Mouse (Mus musculus): ENCODE results near the gene Aip. TPM values are rescaled to one million over a fixed set of nuclear protein-coding genes. Genes with fewer than 3 reads are reported as not detected.

Gene Aip
- polyA plus RNA-seq, 1 experiment from 2014 or later, result 26.8 TPM

DNA sequence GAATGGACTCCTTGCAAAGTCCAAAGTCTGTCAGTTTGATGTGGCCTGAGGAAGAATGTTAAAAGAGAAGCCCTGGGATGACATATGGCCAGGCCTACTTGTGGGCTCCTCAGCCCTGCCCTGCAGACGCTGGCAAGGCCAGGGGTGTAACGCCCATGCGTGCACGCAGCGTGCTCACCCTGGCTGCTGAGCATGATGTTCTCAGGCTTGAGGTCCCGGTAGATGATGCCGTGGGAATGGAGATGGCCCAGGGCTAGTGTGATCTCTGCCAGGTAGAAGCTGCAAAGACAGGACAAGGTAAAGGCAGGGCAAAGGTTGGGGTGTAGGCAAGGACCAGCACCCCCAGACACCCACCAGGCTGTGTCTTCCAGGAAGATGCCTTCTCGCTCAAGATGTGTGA, 33.4 kb upstream of the Aip start:
- TF ChIP-seq CTCF (IDR thresholded peaks at IDR 0.05; ENCODE audit: low read depth) (no peak), EP300 (IDR thresholded peaks at IDR 0.05; ENCODE audit: low read depth) (no peak)
- DNase-seq (no peak), ATAC-seq (no peak)
- H3K36me3 ChIP-seq (replicated peaks; ENCODE audit: insufficient read depth, low read length), result peaks cover 33% of the 10 kb centered on the region
- H3K27me3 ChIP-seq (ENCODE audit: insufficient read depth, low read length), result no peaks in the 10 kb centered on the region
- no peak overlapping the region for H3K27ac ChIP-seq (ENCODE audit: low read depth)
- no peaks in the 10 kb centered on the region for H3K9me3 ChIP-seq (ENCODE audit: low read length)
- H3K4me3 ChIP-seq (ENCODE audit: low read depth, low read length), result no peak overlapping the region
- H3K9ac ChIP-seq (replicated peaks), result no peak overlapping the region
- H3K4me1 ChIP-seq (ENCODE audit: insufficient read depth), result peaks cover 22% of the 10 kb centered on the region
- no peak overlapping the region for H3K4me2 ChIP-seq (ENCODE audit: low read depth, low read length)
- WGBS (ENCODE audit: insufficient replicate concordance), result 90% methylated on average over 8 of the region's 8 CpGs

DNA sequence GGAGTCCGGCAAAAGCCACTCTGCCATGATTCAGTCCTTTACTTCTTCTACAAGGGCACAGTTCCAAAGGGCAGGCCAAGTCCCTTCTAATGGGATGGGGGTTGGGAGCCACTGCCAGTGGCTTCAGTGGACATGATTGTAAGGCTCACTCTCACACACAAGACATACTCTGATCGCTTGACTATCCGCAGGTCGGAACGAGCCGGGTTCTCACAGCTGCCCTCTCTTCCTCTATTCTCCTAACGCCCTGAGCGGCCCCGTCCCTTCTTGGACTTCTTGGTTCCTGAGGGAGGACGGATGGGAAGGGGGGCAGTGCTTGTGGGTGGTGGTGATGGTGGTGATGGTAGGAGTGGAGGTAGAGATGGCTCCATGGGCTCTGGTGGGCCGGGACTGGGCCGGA, 31.1 kb upstream of the Aip start:
- Histone ChIP-seq H3K9me3 (ENCODE audit: low read length) (no peaks in the 10 kb centered on the region), H3K4me1 (ENCODE audit: insufficient read depth) (peaks cover 5% of the 10 kb centered on the region; the same call in 1 of the 2 replicates), H3K27me3 (ENCODE audit: insufficient read depth, low read length) (no peaks in the 10 kb centered on the region), H3K36me3 (replicated peaks; ENCODE audit: insufficient read depth, low read length) (peaks cover 49% of the 10 kb centered on the region), H3K4me2 (ENCODE audit: low read depth, low read length) (no peak overlapping the region), H3K4me3 (ENCODE audit: low read depth, low read length) (no peak overlapping the region), H3K9ac (replicated peaks) (no peak overlapping the region), H3K27ac (ENCODE audit: low read depth) (no peak overlapping the region)
- ATAC-seq (no peak), DNase-seq (no peak)
- no peak for TF ChIP-seq EP300 (IDR thresholded peaks at IDR 0.05; ENCODE audit: low read depth)
- TF ChIP-seq CTCF (IDR thresholded peaks at IDR 0.05; ENCODE audit: low read depth), result no peak
- 81% methylated on average over 12 of the region's 12 CpGs for WGBS (ENCODE audit: insufficient replicate concordance)

DNA sequence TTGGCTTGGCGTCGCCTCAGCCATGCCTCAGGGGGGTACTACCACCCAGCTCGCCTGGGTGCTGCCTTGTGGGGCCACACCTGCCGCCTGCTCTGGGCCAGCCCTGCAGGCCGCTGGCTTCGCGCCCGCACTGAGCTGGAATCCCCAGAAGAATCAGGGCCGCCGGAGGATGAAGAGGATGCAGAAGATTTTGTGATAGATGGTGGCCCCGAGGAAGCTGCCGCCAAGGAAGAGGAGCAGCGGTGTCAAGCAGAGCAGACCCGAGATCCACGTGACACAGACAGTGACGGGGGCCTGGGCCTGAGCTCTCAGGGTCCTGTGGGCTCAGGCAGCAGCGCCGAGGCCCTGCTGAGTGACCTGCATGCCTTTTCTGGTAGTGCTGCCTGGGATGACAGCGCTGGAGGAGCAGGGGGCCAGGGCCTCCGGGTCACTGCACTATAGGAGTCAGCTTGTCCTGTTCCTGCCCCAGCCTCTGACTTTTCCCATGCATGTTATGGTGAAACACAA, 30.5 kb upstream of the Aip start:
- H3K27ac ChIP-seq (ENCODE audit: low read depth), result peak overlapping the region; percentile 67
- H3K4me2 ChIP-seq (ENCODE audit: low read depth, low read length), result peak overlapping the region; percentile 45
- H3K9ac ChIP-seq (replicated peaks), result peak overlapping the region; percentile 26; the same call in 1 of the 2 replicates

DNA sequence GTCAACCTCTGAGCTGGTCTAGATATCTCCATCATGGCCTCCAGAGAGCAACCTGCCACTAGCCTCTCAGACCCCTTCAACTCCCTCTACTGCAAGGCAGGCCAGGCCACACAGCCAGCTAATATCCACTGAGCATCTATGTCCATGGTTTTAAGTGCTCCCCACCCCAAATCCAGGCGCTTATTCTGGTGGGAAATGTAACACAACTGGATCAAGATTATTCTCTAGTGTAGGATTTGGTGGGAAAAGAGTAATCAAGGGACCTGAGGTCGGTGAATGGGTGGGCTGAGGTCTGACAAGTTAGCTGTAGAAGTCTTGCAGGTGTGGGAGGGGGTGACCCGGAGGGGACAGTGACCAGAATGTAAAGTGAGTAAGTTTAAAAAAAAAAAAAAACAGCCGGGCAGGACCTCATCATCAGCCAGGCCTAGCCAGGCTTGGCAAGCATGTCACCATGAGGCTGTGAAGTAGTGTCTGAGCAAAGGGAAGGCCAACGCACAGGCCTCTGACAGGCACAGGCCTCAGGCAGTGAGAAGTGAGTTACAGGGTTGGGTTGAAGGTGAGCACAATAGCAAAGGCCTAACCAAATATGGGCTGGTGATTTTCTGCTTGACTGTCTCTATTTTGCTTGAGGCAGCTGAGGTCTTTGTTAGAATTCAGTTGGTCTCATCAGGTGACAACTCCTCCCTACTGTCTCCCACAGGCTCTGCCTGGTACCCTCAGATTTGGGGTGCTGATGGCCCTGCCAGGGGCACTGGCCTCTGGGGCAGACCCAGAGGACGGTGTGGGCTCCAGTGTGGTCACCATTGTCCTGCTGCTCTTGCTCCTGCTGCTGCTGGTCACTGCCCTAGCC, 29.8 kb upstream of the Aip start:
- TF ChIP-seq CTCF (IDR thresholded peaks at IDR 0.05; ENCODE audit: low read depth) (no peak), EP300 (IDR thresholded peaks at IDR 0.05; ENCODE audit: low read depth) (no peak)
- ATAC-seq, result no peak
- peak overlapping the region; percentile 41 for H3K4me3 ChIP-seq (ENCODE audit: low read depth, low read length)

More for the DNA sequence above, 30.5 kb upstream of the Aip start:
- TF ChIP-seq CTCF (IDR thresholded peaks at IDR 0.05; ENCODE audit: low read depth) (no peak), EP300 (IDR thresholded peaks at IDR 0.05; ENCODE audit: low read depth) (no peak)
- DNase-seq, result no peak
- H3K4me3 ChIP-seq (ENCODE audit: low read depth, low read length), result no peak overlapping the region
- WGBS (ENCODE audit: insufficient replicate concordance), result 59% methylated on average over 19 of the region's 20 CpGs
- peaks cover 50% of the 10 kb centered on the region for H3K36me3 ChIP-seq (replicated peaks; ENCODE audit: insufficient read depth, low read length)
- peaks cover 5% of the 10 kb centered on the region; the same call in 1 of the 2 replicates for H3K4me1 ChIP-seq (ENCODE audit: insufficient read depth)
- H3K27me3 ChIP-seq (ENCODE audit: insufficient read depth, low read length), result no peaks in the 10 kb centered on the region
- ATAC-seq, result no peak
- no peaks in the 10 kb centered on the region for H3K9me3 ChIP-seq (ENCODE audit: low read length)

DNA sequence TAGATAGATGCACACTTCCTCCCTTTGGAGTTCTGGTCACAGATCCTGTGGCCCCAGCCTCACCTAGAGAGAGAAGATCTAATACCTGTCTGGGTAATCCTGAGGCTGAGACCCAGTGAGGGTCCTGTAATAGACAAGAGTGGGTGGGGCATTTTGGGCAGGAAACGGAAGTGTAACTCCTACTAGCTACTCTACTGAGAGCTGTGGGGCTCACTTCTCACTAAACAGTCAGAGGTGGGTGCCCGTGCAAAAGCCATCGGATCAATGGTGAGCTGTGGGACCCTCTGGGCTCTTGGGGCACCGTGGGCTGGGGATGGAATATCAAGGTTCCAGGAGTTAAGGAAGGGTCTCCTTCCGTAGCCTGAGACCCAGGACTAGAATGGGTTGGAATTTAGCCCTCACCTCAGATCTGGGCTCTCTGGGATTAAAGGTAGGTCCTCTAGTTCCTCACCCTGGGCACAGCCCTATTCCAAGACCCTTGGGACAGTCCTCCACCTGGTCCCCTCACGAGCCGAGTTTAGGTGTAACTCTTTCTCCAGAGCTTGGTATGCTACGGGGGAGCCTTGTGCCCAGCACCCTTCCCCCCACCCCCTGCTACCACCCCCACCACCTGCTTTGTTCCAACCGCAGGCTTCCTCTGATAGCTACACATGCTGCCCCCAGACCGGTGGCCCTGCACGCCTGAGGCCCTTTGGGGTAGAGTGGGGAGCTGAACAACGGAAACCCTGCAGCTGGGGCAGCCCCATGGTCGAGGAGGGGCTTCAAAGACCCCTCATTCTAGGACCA, 29.0 kb upstream of the Aip start:
- ATAC-seq, result peak; percentile 64
- Histone ChIP-seq H3K4me2 (ENCODE audit: low read depth, low read length) (peak overlapping the region; percentile 45), H3K36me3 (replicated peaks; ENCODE audit: insufficient read depth, low read length) (peaks cover 61% of the 10 kb centered on the region), H3K9ac (replicated peaks) (peak overlapping the region; percentile 55), H3K4me3 (ENCODE audit: low read depth, low read length) (peak overlapping the region; percentile 41), H3K27ac (ENCODE audit: low read depth) (peak overlapping the region; percentile 67), H3K9me3 (ENCODE audit: low read length) (no peaks in the 10 kb centered on the region), H3K27me3 (ENCODE audit: insufficient read depth, low read length) (no peaks in the 10 kb centered on the region), H3K4me1 (ENCODE audit: insufficient read depth) (peaks cover 18% of the 10 kb centered on the region)
- no peak for TF ChIP-seq EP300 (IDR thresholded peaks at IDR 0.05; ENCODE audit: low read depth)
- no peak for TF ChIP-seq CTCF (IDR thresholded peaks at IDR 0.05; ENCODE audit: low read depth)
- WGBS (ENCODE audit: insufficient replicate concordance), result 33% methylated on average over 13 of the region's 13 CpGs
- DNase-seq, result peak; percentile 53

More for the DNA sequence above, 29.8 kb upstream of the Aip start:
- H3K4me2 ChIP-seq (ENCODE audit: low read depth, low read length), result peak overlapping the region; percentile 45
- WGBS (ENCODE audit: insufficient replicate concordance), result 47% methylated on average over 6 of the region's 6 CpGs
- peak overlapping the region; percentile 55; the same call in 1 of the 2 replicates for H3K9ac ChIP-seq (replicated peaks)
- H3K9me3 ChIP-seq (ENCODE audit: low read length), result no peaks in the 10 kb centered on the region
- no peak for DNase-seq
- H3K27me3 ChIP-seq (ENCODE audit: insufficient read depth, low read length), result no peaks in the 10 kb centered on the region
- peaks cover 10% of the 10 kb centered on the region for H3K4me1 ChIP-seq (ENCODE audit: insufficient read depth)
- peaks cover 57% of the 10 kb centered on the region for H3K36me3 ChIP-seq (replicated peaks; ENCODE audit: insufficient read depth, low read length)
- H3K27ac ChIP-seq (ENCODE audit: low read depth), result peak overlapping the region; percentile 67

DNA sequence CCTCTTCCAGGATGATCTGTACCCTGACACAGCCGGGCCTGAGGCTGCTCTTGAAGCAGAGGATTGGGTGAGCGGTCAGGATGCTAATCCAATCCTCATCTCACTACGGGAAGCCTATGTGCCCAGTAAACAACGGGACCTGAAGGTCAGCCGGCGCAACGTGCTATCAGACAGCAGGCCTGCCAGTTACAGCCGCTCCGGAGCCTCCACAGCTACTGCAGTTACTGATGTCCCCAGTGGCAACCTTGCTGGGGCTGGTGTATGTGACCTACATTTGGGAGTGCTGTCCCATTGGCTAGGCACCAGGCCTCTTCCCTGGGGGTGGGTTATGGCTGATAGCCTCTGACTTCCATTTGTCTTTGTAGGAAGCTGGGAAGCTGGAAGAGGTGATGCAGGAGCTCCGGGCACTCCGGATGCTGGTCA, 27.6 kb upstream of the Aip start, which contains the start of gene Ptprcap:
TSS of gene Ptprcap (plus strand) at position 373 of the 423 bp plus-strand sequence.
- peak within 1 kb of the TSS; percentile 55 for H3K9ac ChIP-seq (replicated peaks)
- no peaks in the 10 kb centered on the region for H3K9me3 ChIP-seq (ENCODE audit: low read length)
- ATAC-seq, result no peak
- 74% methylated on average over 11 of the region's 11 CpGs for WGBS (ENCODE audit: insufficient replicate concordance)
- peak within 1 kb of the TSS; percentile 45 for H3K4me2 ChIP-seq (ENCODE audit: low read depth, low read length)
- H3K27me3 ChIP-seq (ENCODE audit: insufficient read depth, low read length), result no peaks in the 10 kb centered on the region
- H3K4me3 ChIP-seq (ENCODE audit: low read depth, low read length), result peak within 1 kb of the TSS; percentile 41
- peaks cover 27% of the 10 kb centered on the region for H3K4me1 ChIP-seq (ENCODE audit: insufficient read depth)
- peak within 1 kb of the TSS; percentile 67 for H3K27ac ChIP-seq (ENCODE audit: low read depth)
- DNase-seq, result no peak
- H3K36me3 ChIP-seq (replicated peaks; ENCODE audit: insufficient read depth, low read length), result peaks cover 49% of the 10 kb centered on the region
- TF ChIP-seq EP300 (IDR thresholded peaks at IDR 0.05; ENCODE audit: low read depth), result no peak
- TF ChIP-seq CTCF (IDR thresholded peaks at IDR 0.05; ENCODE audit: low read depth), result no peak

All from liver, postnatal 0 days (tissue).